Mouse (Mus musculus) testis, adult 2 months (tissue): ENCODE measurements around the gene Pex16. TPM values are rescaled to one million over a fixed set of nuclear protein-coding genes. Genes with fewer than 3 reads are reported as not detected.
A peak's percentile ranks its signal among the peaks of the same experiment; 100 is the strongest.

Source experiments
- H3K27ac ChIP-seq: fragments of 200-500 bp; 2 replicates; pipeline ENCODE4 v1.5.1; 2012; ENCODE audit warnings: low read depth, low read length; ENCODE audit not compliant: control insufficient read depth, insufficient read depth
- H3K27me3 ChIP-seq: fragments of 200-500 bp; 2 replicates; pipeline ENCODE4 v1.6.1; 2012; ENCODE audit warnings: mild to moderate bottlenecking, low read length, moderate library complexity; ENCODE audit not compliant: control insufficient read depth, insufficient read depth
- H3K36me3 ChIP-seq: fragments of 200-500 bp; 2 replicates; pipeline ENCODE4 v1.6.1; 2012; ENCODE audit warnings: mild to moderate bottlenecking, low read length; ENCODE audit not compliant: control insufficient read depth, insufficient read depth
- H3K4me1 ChIP-seq: fragments of 200-500 bp; 2 replicates; pipeline ENCODE4 v1.6.1; 2012; ENCODE audit warnings: low read length; ENCODE audit not compliant: control insufficient read depth, insufficient read depth
- H3K4me3 ChIP-seq: fragments of 200-500 bp; 2 replicates; pipeline ENCODE4 v1.5.1; 2012; ENCODE audit warnings: low read depth, mild to moderate bottlenecking, low read length, moderate library complexity, mixed read lengths; ENCODE audit not compliant: control insufficient read depth
- CTCF ChIP-seq: fragments of 200-500 bp; IDR thresholded peaks from 2 replicates; pipeline ENCODE4 v1.5.1; 2012; ENCODE audit warnings: low read depth, mild to moderate bottlenecking, inconsistent platforms, low read length, moderate library complexity; ENCODE audit not compliant: control insufficient read depth, insufficient read depth, insufficient replicate concordance
- POLR2A ChIP-seq: fragments of 200-500 bp; IDR thresholded peaks from 2 replicates; pipeline ENCODE4 v1.6.1; 2012; ENCODE audit warnings: low read depth, mild to moderate bottlenecking, inconsistent platforms, low read length, moderate library complexity; ENCODE audit not compliant: control insufficient read depth
- polyA plus RNA-seq: library from polyadenylated mRNA; depleted of rRNA; stranded (reverse); fragments of >200 nt; gene quantifications from 2 replicates; pipeline ENCODE4 v1.2.3, GENCODE M21; 2012

Pex16 gene
- polyA plus RNA-seq, 1 experiment = 89.9 TPM

GRCm38 (mm10) chr2:92400682-92401081 is 26.2 kb downstream of the Pex16 start:
- Histone ChIP-seq H3K36me3 (no peaks in the 10 kb centered on the region), H3K4me3 (peak overlapping the region; percentile 64), H3K4me1 (peaks cover 13% of the 10 kb centered on the region), H3K27me3 (no peaks in the 10 kb centered on the region), H3K27ac (no peak overlapping the region)
- no peak for TF ChIP-seq POLR2A
- TF ChIP-seq CTCF = no peak

DNA sequence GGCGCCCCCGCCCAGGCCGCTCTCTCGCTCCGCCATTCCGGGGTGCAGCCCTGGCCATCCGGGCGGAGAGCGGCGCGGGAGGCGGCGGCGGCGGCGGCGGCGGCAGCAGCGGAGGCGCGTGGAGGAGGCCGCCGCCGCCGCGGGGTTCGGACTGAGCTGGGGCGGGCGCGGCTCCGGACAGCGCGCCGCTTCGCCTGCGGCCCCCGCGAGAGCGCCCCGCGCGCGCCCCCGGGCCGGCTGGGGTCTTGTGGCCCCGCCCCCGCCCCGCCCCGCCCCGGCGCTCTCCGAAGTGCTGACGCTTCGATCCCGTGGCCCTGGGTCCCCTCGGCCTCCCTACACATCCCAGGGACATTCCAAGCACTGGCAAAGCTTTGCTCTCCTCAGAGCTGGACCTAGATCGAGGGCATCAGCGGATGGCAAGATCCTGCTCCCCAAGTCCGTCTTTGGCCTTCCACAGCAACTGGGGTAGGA is 26.6 kb downstream of the Pex16 start, which contains the start of gene Mapk8ip1:
Mapk8ip1 (minus strand) TSS at position 173 of the 471 bp plus-strand sequence.
- Histone ChIP-seq H3K4me3 (peak within 1 kb of the TSS; percentile 64), H3K36me3 (no peaks in the 10 kb centered on the region), H3K27ac (no peak within 1 kb of the TSS), H3K4me1 (peaks cover 13% of the 10 kb centered on the region), H3K27me3 (no peaks in the 10 kb centered on the region)
- TF ChIP-seq POLR2A (no peak), CTCF (no peak)

GRCm38 (mm10) chr2:92402591-92403326 is 28.3 kb downstream of the Pex16 start:
- Histone ChIP-seq H3K4me3 (no peak overlapping the region), H3K4me1 (peaks cover 13% of the 10 kb centered on the region), H3K27ac (no peak overlapping the region), H3K36me3 (no peaks in the 10 kb centered on the region), H3K27me3 (no peaks in the 10 kb centered on the region)
- TF ChIP-seq CTCF (no peak), POLR2A (no peak)

- no peak overlapping the region for H3K27ac ChIP-seq
- TF ChIP-seq POLR2A = no peak
- no peak for TF ChIP-seq CTCF
- peaks cover 2% of the 10 kb centered on the region; the same call in 1 of the 2 replicates for H3K36me3 ChIP-seq
- H3K4me3 ChIP-seq = no peak overlapping the region
- H3K27me3 ChIP-seq = no peaks in the 10 kb centered on the region
- H3K4me1 ChIP-seq = peaks cover 13% of the 10 kb centered on the region
Measured at GRCm38 (mm10) chr2:92403776-92404319, 29.4 kb downstream of the Pex16 start.

GRCm38 (mm10) chr2:92404737-92405136 is 30.3 kb downstream of the Pex16 start:
- Histone ChIP-seq H3K27ac (no peak overlapping the region), H3K27me3 (no peaks in the 10 kb centered on the region), H3K36me3 (peaks cover 2% of the 10 kb centered on the region; the same call in 1 of the 2 replicates), H3K4me1 (peaks cover 13% of the 10 kb centered on the region), H3K4me3 (no peak overlapping the region)
- TF ChIP-seq CTCF (no peak), POLR2A (no peak)

GRCm38 (mm10) chr2:92405687-92406086 is 31.2 kb downstream of the Pex16 start:
- no peak overlapping the region for H3K4me3 ChIP-seq
- no peaks in the 10 kb centered on the region for H3K27me3 ChIP-seq
- no peak for TF ChIP-seq CTCF
- no peak for TF ChIP-seq POLR2A
- H3K4me1 ChIP-seq = peaks cover 9% of the 10 kb centered on the region
- no peak overlapping the region for H3K27ac ChIP-seq
- peaks cover 2% of the 10 kb centered on the region; the same call in 1 of the 2 replicates for H3K36me3 ChIP-seq

DNA sequence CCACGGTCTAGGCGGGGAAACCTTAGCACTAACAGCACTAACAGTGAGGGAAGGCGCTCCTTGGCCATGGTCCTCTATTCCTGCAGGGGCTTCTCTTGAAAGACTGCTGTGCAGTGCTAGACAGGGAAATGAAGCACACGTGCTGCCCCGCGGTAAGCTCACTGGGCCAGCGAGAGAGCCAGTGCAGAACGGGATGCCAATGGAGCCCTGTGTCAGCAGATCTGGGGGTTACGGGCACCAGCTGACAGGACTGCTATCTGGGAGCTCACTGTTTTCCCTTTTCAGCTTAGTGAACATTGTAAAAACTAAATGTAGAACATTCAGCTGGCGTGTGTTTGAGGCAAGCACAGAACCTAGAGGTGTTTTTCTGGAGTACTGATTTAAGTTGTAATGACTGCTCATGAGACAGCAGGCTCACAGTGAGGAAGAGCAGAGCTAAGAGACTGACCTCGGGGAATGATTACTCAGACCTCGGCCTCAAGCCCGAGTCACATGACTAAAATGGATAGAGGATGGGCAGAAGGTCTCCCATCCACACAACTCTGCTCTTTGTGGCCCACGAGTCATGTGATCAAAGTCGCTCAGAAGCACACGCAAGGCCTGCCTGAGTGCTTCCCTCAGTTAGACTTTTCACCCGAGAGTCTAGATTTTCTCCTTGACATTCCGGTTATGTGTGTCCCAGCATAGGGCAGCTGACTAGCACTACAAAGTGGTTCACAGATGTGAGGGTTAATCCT is 34.0 kb downstream of the Pex16 start:
- Histone ChIP-seq H3K4me3 (no peak overlapping the region), H3K27ac (no peak overlapping the region), H3K27me3 (no peaks in the 10 kb centered on the region), H3K36me3 (peaks cover 8% of the 10 kb centered on the region), H3K4me1 (peaks cover 2% of the 10 kb centered on the region; the same call in 1 of the 2 replicates)
- TF ChIP-seq CTCF (no peak), POLR2A (no peak)

GRCm38 (mm10) chr2:92411705-92412104 is 37.2 kb downstream of the Pex16 start:
- no peak overlapping the region for H3K4me3 ChIP-seq
- no peaks in the 10 kb centered on the region for H3K27me3 ChIP-seq
- peaks cover 11% of the 10 kb centered on the region for H3K36me3 ChIP-seq
- TF ChIP-seq CTCF (no peak), POLR2A (no peak)
- no peak overlapping the region for H3K27ac ChIP-seq
- H3K4me1 ChIP-seq = no peaks in the 10 kb centered on the region
